Mouse (Mus musculus): ENCODE data around the gene Msh2.

The Msh2 gene

GRCm38 (mm10) chr17:87698996-87699765 lies 27.1 kb downstream of the Msh2 start:
- in situ Hi-C loops (cut with MboI, MseI), result no loop called here

- in situ Hi-C loops (cut with MboI, MseI), result no loop called here
Measured at GRCm38 (mm10) chr17:87700101-87700500, 28.0 kb downstream of the Msh2 start.

GRCm38 (mm10) chr17:87724727-87725126 lies 52.6 kb downstream of the Msh2 start:
- in situ Hi-C loops (cut with MboI, MseI), result no loop called here

- in situ Hi-C loops (cut with MboI, MseI), result no loop called here
Measured at GRCm38 (mm10) chr17:87726489-87727356, 54.6 kb downstream of the Msh2 start.

DNA sequence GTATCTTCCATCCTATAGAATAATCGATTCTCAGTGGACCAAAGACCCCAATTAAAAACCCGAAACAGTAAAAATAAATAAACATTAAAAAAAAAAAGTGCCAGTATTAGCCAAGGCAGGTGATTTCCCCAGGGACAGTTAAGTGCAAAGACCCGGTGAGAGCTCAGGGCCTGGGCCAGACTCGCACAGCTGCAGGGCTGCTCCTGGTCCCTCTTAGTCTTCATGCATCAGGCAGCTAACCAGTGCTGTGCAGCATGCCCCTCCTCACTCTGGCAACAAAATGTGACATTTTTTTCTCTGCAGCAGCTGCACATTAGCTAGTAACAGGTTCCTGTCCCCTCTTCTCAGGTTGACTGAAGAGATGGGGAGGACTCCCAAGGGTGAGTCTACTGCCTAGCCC lies 59.8 kb downstream of the Msh2 start:
- in situ Hi-C loops (cut with MboI, MseI), result no loop called here

- in situ Hi-C loops (cut with MboI, MseI), result no loop called here
Measured at GRCm38 (mm10) chr17:87734471-87734870, 62.3 kb downstream of the Msh2 start.

DNA sequence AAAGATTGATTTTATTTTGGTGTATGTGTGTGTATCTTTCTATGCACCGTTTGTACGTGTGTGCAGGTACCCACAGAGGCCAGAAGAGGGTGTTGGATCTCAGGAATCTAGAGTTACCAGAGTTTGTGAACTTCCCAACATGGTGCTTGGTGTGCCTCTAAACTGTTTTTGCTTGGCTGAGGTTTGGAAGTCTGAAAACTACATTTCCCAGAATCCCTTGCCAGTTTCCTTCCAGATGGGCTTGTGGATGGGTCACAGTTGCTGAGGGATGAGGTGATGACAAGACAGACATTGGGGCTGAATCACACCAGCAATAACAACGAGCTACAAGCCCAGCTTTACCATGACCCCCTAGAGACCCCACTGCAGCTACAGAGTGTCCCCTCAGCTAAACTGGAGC lies 65.0 kb downstream of the Msh2 start:
- in situ Hi-C loops (cut with MboI, MseI), result no loop called here

- in situ Hi-C loops (cut with MboI, MseI), result no loop called here
Measured at GRCm38 (mm10) chr17:87739835-87740234, 67.7 kb downstream of the Msh2 start.

DNA sequence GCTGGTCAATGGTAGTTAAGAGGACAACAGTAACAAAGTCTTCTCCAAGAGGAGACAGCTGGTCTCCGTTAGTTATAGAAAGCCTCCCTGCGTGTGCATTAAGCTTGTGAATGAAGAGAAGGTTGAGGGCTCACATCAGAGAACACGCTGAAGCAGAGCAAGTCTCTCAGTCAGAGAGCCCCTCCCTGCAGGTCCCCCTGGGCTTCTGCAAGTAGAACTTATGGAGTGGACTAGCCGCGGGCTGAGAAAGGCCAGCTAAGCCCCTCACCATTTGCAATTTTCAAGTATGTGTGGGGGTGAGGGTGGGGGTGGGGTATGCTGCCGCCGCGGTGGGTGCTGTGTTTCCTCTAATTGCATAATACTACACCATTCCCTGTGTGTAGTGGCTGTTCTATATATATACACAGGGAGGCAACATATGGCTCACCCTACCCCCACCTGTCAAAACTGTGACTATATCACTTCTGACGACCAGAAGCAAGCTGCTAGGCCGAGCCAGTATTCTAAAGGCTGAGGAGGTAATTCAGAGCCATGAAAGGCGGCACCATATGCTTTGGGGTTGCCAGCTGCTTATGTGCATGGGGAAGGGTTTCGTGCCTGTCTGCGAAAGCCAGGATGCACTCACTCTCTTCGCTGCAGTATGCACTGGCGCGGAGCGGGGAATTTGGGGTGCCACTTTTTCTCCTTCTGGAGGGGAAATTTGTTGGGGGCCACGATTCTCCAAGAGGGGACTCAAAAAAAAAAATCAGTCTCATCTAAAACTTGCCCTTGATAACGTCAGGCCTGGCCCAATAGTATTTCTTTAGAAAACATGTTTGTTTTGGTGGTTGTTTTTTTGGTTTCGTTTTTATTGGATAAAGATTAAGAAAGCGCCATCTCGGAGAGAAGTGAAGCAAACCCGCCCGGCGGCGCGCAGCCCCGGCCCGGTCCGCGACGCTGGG lies 73.1 kb downstream of the Msh2 start:
- in situ Hi-C loops (cut with MboI, MseI), result no loop called here

DNA sequence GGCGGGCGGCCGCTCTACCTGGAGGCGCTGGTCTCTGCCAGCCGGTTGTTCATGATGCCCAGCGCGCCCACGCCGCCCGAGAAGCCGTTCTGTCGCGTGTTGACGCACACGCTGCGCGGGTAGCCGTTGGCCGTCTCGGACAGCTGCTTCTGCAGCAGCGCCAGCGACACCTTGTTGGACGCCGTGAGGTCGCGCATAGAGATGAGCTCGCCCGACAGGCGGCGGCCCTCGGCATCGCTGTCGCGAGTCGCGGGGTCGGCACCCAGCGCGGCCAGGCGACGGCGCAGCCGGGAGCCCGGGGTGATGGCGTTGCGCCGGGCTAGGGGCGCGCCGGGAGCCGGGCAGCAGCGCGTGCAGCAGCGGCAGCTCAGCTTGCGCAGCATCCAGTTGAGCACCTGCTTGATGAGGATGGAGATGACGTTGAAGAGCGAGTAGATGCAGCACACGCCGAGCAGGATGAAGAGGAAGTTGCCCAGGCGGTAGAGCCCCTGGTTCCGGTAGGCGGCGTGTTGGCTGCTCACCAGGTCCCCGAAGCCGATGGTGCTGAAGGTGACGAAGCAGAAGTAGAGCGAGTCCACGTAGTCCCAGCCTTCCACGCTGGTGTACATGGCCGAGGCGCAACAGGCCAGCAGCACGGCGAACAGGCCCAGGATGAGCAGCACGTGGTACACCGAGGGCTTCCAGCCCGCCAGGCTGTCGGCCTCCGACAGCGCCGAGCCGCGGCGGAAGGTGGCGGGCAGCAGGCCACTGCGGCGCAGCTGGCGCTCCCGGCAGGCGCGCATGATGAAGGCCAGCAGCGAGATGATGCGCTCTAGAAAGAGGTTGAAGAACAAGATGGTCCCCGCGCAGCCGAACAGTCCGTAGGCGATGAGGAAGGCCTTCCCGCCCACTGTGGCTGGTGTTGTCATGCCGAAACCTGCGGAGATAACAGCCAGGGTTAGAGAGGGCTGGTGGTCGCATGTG lies 74.1 kb downstream of the Msh2 start:
- in situ Hi-C loops (cut with MboI, MseI), result no loop called here

GRCm38 (mm10) chr17:87760315-87760714 lies 88.2 kb downstream of the Msh2 start:
- in situ Hi-C loops (cut with MboI, MseI), result loop anchor here (10.0 kb wide), 1 partner anchor 766 kb away; no protein-coding TSS in a partner anchor

- in situ Hi-C loops (cut with MboI, MseI), result loop anchor here (10.0 kb wide), 1 partner anchor 768 kb away; no protein-coding TSS in a partner anchor
Measured at GRCm38 (mm10) chr17:87763146-87763545, 91.0 kb downstream of the Msh2 start.

- in situ Hi-C loops (cut with MboI, MseI), result loop anchor here (10.0 kb wide), 1 partner anchor 770 kb away; no protein-coding TSS in a partner anchor
Measured at GRCm38 (mm10) chr17:87765031-87765430, 92.9 kb downstream of the Msh2 start.

- in situ Hi-C loops (cut with MboI, MseI), result loop anchor here (10.0 kb wide), 1 partner anchor 772 kb away; no protein-coding TSS in a partner anchor
Measured at GRCm38 (mm10) chr17:87766888-87767287, 94.8 kb downstream of the Msh2 start.

GRCm38 (mm10) chr17:87770766-87771165 lies 98.6 kb downstream of the Msh2 start:
- in situ Hi-C loops (cut with MboI, MseI), result no loop called here

DNA sequence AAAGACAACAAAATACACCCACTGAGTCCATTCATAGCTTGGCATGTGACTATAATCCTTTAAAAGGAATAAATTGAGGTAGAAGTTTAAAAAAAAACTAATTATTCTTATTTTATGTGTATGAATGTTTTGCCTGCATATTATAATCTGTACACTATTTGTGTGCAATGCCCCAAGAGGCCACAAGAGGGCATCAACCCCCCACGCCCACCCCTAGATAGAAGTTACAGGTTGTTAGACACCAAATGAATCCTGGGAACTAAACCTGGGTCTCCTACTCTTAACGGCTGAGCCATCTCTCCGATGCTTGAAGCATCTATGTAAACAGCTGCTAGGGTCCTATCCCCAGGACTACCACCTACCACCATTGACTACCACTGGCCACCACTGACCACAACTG lies 101.0 kb downstream of the Msh2 start:
- in situ Hi-C loops (cut with MboI, MseI), result no loop called here

Data from T-helper 2 cell (primary cell).